1 mouse cellular context compared by ENCODE assay signal in the genomic region with DNA sequence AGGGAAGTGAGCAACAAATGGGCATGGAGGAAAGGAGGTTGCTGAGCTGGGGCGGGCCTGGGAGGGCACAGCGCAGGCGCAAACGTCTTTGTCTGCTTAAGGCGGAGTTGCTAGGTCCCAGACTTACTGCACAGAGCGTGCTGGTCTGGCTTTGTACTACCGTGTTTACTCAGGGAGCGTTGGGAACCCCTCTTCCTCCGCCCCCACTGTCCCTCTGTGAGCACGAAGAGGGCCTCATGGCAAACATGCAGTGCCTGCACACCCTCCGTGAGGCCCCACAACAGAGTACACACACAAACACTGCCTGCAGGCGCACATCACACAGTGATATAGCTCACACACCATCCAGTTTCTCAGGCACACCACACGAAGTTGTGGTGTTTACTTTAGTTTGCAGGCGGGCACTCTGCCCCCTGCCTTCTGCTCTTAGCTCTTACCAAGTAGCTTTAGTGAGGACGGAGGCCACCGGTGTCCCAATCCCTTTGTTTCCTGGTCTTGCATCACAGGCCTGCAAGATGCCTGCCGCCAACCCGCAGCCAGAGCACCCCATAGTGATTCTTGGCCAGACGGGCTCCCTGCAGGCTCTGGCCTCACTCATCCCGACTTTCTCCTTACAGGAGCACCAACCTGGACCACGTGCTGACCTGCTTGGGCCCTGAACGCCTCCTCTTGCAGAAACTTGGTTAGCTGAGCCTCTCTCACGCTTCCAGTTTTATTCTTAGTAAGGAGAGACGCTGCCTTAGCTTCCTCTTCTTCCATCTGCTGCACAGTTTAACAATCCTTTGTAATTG.
A peak's percentile ranks its signal among the peaks of the same experiment; 100 is the strongest.
TF ChIP-seq lines count a peak whose summit lies in the region.

No protein-coding gene starts in this region.

TF ChIP-seq in CH12.LX, 34 proteins besides CTCF, POLR2A, EP300 and RAD21 (continued from another document):
- TF ChIP-seq IRF4 (IDR thresholded peaks at IDR 0.05; ENCODE audit: low read depth, low read length) (peak; percentile 35; the same call in 1 of the 2 replicates), MAZ (IDR thresholded peaks at IDR 0.05; ENCODE audit: low read depth, low read length) (0 out of 2 replicates have a peak, but pooled peaks have one; percentile 37), NELFE (IDR thresholded peaks at IDR 0.05; ENCODE audit: low read depth, low read length) (peak; percentile 28; the same call in 1 of the 2 replicates), POLR2AphosphoS2 (IDR thresholded peaks at IDR 0.05; ENCODE audit: low read depth, low read length) (no peak), NRF1 (IDR thresholded peaks at IDR 0.05; ENCODE audit: low read depth, low read length) (peak; percentile 80), RCOR1 (conservative IDR thresholded peaks at IDR 0.05; ENCODE audit: low read depth, low read length) (no peak), ZMIZ1 (IDR thresholded peaks at IDR 0.05; ENCODE audit: low read depth, low read length) (peak; percentile 57; the same call in 1 of the 2 replicates), MEF2A (IDR thresholded peaks at IDR 0.05; ENCODE audit: borderline replicate concordance, low read depth, low read length) (no peak), ZNF384 (IDR thresholded peaks at IDR 0.05; ENCODE audit: low read depth, low read length) (no peak), E2F4 (IDR thresholded peaks at IDR 0.05; ENCODE audit: insufficient replicate concordance, low read depth, low read length) (no peak), MAFK (IDR thresholded peaks at IDR 0.05; ENCODE audit: insufficient replicate concordance, low read length) (no peak), USF1 (IDR thresholded peaks at IDR 0.05; ENCODE audit: low read depth, low read length) (no peak), HCFC1 (IDR thresholded peaks at IDR 0.05; ENCODE audit: low read depth, low read length) (peak; percentile 17; the same call in 1 of the 2 replicates), MAX (IDR thresholded peaks at IDR 0.05; ENCODE audit: low read length) (no peak), TCF12 (IDR thresholded peaks at IDR 0.05; ENCODE audit: low read depth, low read length) (peak; percentile 27; the same call in 1 of the 2 replicates), JUN (IDR thresholded peaks at IDR 0.05; ENCODE audit: insufficient read depth, low read depth, low read length) (no peak), ETS1 (conservative IDR thresholded peaks at IDR 0.05; ENCODE audit: low read depth, low read length) (no peak), TBP (conservative IDR thresholded peaks at IDR 0.05; ENCODE audit: low read depth, low read length) (no peak)
